Mouse (Mus musculus): ENCODE measurements around the gene Szrd1. TPM values are rescaled to one million over a fixed set of nuclear protein-coding genes. Genes with fewer than 3 reads are reported as not detected.

The Szrd1 gene
- polyA plus RNA-seq, 1 experiment from 2014 or later: 29.5 TPM

Other genes starting within 250 kb of the Szrd1 start
- 2.1 and 2.6 TPM in 2 replicates for gene Padi2, start 233.4 kb downstream of the Szrd1 start, polyA plus RNA-seq (2015; fragmentation: Nextera tagmentation; extraction: Ambion mirVana)
- gene Sdhb, start 178.6 kb downstream of the Szrd1 start, polyA plus RNA-seq (2015; fragmentation: Nextera tagmentation; extraction: Ambion mirVana): 1,158 and 1,167 TPM in 2 replicates
- gene Atp13a2, start 152.9 kb downstream of the Szrd1 start, polyA plus RNA-seq (2015; fragmentation: Nextera tagmentation; extraction: Ambion mirVana): 28.9 and 30.7 TPM in 2 replicates
- 197 and 233 TPM in 2 replicates for gene Mfap2, start 129.4 kb downstream of the Szrd1 start, polyA plus RNA-seq (2015; fragmentation: Nextera tagmentation; extraction: Ambion mirVana)
- gene Crocc, start 79.2 kb downstream of the Szrd1 start, polyA plus RNA-seq (2015; fragmentation: Nextera tagmentation; extraction: Ambion mirVana): 3.0 and 4.2 TPM in 2 replicates
- gene Necap2, start 61.4 kb downstream of the Szrd1 start, polyA plus RNA-seq (2015; fragmentation: Nextera tagmentation; extraction: Ambion mirVana): 49.8 and 50.1 TPM in 2 replicates
- gene Spata21, start 51.4 kb downstream of the Szrd1 start, polyA plus RNA-seq (2015; fragmentation: Nextera tagmentation; extraction: Ambion mirVana): 0.08 TPM in 1 of 2 replicates, not detected in the other
- 12.8 and 14.5 TPM in 2 replicates for gene Fbxo42, start 8.1 kb upstream of the Szrd1 start, polyA plus RNA-seq (2015; fragmentation: Nextera tagmentation; extraction: Ambion mirVana)
- 2.4 and 3.6 TPM in 2 replicates for gene Rsg1, start 74.2 kb upstream of the Szrd1 start, polyA plus RNA-seq (2015; fragmentation: Nextera tagmentation; extraction: Ambion mirVana)
- gene Arhgef19, start 99.7 kb upstream of the Szrd1 start, polyA plus RNA-seq (2015; fragmentation: Nextera tagmentation; extraction: Ambion mirVana): 2.3 and 4.0 TPM in 2 replicates
- gene Epha2, start 161.5 kb upstream of the Szrd1 start, polyA plus RNA-seq (2015; fragmentation: Nextera tagmentation; extraction: Ambion mirVana): 3.1 and 3.9 TPM in 2 replicates
- 0.58 and 0.87 TPM in 2 replicates for gene Fam131c, start 228.4 kb upstream of the Szrd1 start, polyA plus RNA-seq (2015; fragmentation: Nextera tagmentation; extraction: Ambion mirVana)